Mouse (Mus musculus) midbrain, postnatal 0 days (tissue): ENCODE results near the gene Noxo1. TPM values are rescaled to one million over a fixed set of nuclear protein-coding genes. Genes with fewer than 3 reads are reported as not detected.

Source experiments
- ATAC-seq: fragments of 200-750 bp; cut with Nextera tagmentation; 2 replicates; pipeline ENCODE4 v1.8.0; 2017; ENCODE audit warnings: moderate number of reproducible peaks, mild to moderate bottlenecking, moderate TSS enrichment, moderate library complexity; ENCODE audit not compliant: low FRiP score
- DNase-seq: peaks from one replicate; pipeline ENCODE4 v3.0.0-alpha.2; 2015; ENCODE audit warnings: low spot score
- H3K27ac ChIP-seq: fragments of 300-500 bp; sonication (generic); 2 replicates; pipeline ENCODE4 v1.5.1; 2014; ENCODE audit warnings: low read depth, mild to moderate bottlenecking, low read length, mixed read lengths
- H3K27me3 ChIP-seq: fragments of 300-500 bp; sonication (generic); 2 replicates; pipeline ENCODE4 v1.6.1; 2014; ENCODE audit warnings: low read length, control low read depth, mixed read lengths; ENCODE audit not compliant: insufficient read depth
- H3K36me3 ChIP-seq: fragments of 300-500 bp; sonication (generic); 2 replicates; pipeline ENCODE4 v1.6.1; 2014; ENCODE audit warnings: low read length, control low read depth, mixed read lengths; ENCODE audit not compliant: insufficient read depth
- H3K4me1 ChIP-seq: fragments of 300-500 bp; sonication (generic); 2 replicates; pipeline ENCODE4 v1.6.1; 2014; ENCODE audit warnings: mild to moderate bottlenecking, control low read depth, antibody characterized with exemption, low read length, mixed read lengths; ENCODE audit not compliant: insufficient read depth
- H3K4me2 ChIP-seq: fragments of 300-500 bp; sonication (generic); 2 replicates; pipeline ENCODE4 v1.6.1; 2014; ENCODE audit warnings: low read depth, mild to moderate bottlenecking, low read length, mixed read lengths; ENCODE audit not compliant: poor library complexity, severe bottlenecking
- H3K4me3 ChIP-seq: fragments of 300-500 bp; sonication (generic); 2 replicates; pipeline ENCODE4 v1.5.1; 2014; ENCODE audit warnings: low read depth, mild to moderate bottlenecking, low read length, moderate library complexity
- H3K9ac ChIP-seq: fragments of 300-500 bp; sonication (generic); replicated peaks from 2 replicates; pipeline ENCODE4 v1.6.1; 2014; ENCODE audit warnings: mild to moderate bottlenecking, low read length, moderate library complexity, mixed read lengths; ENCODE audit not compliant: poor library complexity, severe bottlenecking
- H3K9me3 ChIP-seq: fragments of 300-500 bp; sonication (generic); 2 replicates; pipeline ENCODE4 v1.6.1; 2016; ENCODE audit warnings: low read length, control low read depth
- CTCF ChIP-seq: IDR thresholded peaks from 2 replicates; pipeline ENCODE4 v1.5.1; 2016; ENCODE audit warnings: antibody characterized with exemption, mild to moderate bottlenecking
- WGBS: fragments of 180-500 bp; shearing (Covaris S2); extraction: QIAGEN DNeasy Blood & Tissue Kit; methylation state at CpG from one replicate; pipeline ENCODE4 v1.1.7; 2014; 5-methylcytosine and 5-hydroxymethylcytosine counted together
- polyA plus RNA-seq: library from polyadenylated mRNA; unstranded; fragments of >200 nt; fragmentation: Nextera tagmentation; extraction: Ambion mirVana; gene quantifications from 2 replicates; pipeline ENCODE4 v1.2.1, GENCODE M21; 2015
- total RNA-seq: library from RNA; depleted of rRNA; stranded (reverse); fragments of >200 nt; gene quantifications from 2 replicates; pipeline ENCODE4 v1.2.3, GENCODE M21; 2014

Noxo1 gene
- total and polyA plus RNA-seq, 2 experiments from 2014 or later: 1.9 to 11.1 TPM

- H3K27ac ChIP-seq: no peak overlapping the region
- no peak for DNase-seq
- H3K4me3 ChIP-seq: no peak overlapping the region
- TF ChIP-seq CTCF: peak; percentile 33; the same call in 1 of the 2 replicates
- H3K9ac ChIP-seq: no peak overlapping the region
- no peak overlapping the region for H3K4me2 ChIP-seq
- no peaks in the 10 kb centered on the region for H3K27me3 ChIP-seq
- no peak for ATAC-seq
- H3K36me3 ChIP-seq: no peaks in the 10 kb centered on the region
- no peaks in the 10 kb centered on the region for H3K4me1 ChIP-seq
- 90% methylated on average over 1 of the region's 1 CpGs for WGBS
- H3K9me3 ChIP-seq: no peaks in the 10 kb centered on the region
These were observed 38.5 kb downstream of the Noxo1 start for GRCm38 (mm10) chr17:24734513-24734912.

- DNase-seq: no peak
- H3K27me3 ChIP-seq: no peaks in the 10 kb centered on the region
- WGBS: 88% methylated on average over 7 of the region's 7 CpGs
- no peak overlapping the region for H3K4me2 ChIP-seq
- no peak for ATAC-seq
- no peaks in the 10 kb centered on the region for H3K36me3 ChIP-seq
- no peak for TF ChIP-seq CTCF
- H3K9me3 ChIP-seq: no peaks in the 10 kb centered on the region
- H3K4me3 ChIP-seq: no peak overlapping the region
- H3K27ac ChIP-seq: no peak overlapping the region
- H3K4me1 ChIP-seq: no peaks in the 10 kb centered on the region
- H3K9ac ChIP-seq: no peak overlapping the region
These were observed 39.4 kb downstream of the Noxo1 start for GRCm38 (mm10) chr17:24735446-24735845.

GRCm38 (mm10) chr17:24736330-24737051 lies 40.5 kb downstream of the Noxo1 start, which contains the start of gene Msrb1:
Gene Msrb1 (plus strand): TSS chr17:24736642.
- Histone ChIP-seq H3K27ac (peak within 1 kb of the TSS; percentile 59), H3K27me3 (no peaks in the 10 kb centered on the region), H3K4me2 (peak within 1 kb of the TSS; percentile 85), H3K9ac (peak within 1 kb of the TSS; percentile 55), H3K9me3 (no peaks in the 10 kb centered on the region), H3K4me1 (no peaks in the 10 kb centered on the region), H3K36me3 (no peaks in the 10 kb centered on the region), H3K4me3 (peak within 1 kb of the TSS; percentile 54)
- DNase-seq (peak; percentile 97), ATAC-seq (peak; percentile 92)
- no peak for TF ChIP-seq CTCF
- WGBS: under 1% methylated on average over 29 of the region's 29 CpGs

GRCm38 (mm10) chr17:24737135-24737810 lies 41.2 kb downstream of the Noxo1 start:
- 28% methylated on average over 8 of the region's 8 CpGs for WGBS
- H3K9ac ChIP-seq: peak overlapping the region; percentile 55; the same call in 1 of the 2 replicates
- no peak for ATAC-seq

GRCm38 (mm10) chr17:24738238-24738637 lies 42.2 kb downstream of the Noxo1 start:
- DNase-seq (no peak), ATAC-seq (no peak)
- H3K27me3 ChIP-seq: no peaks in the 10 kb centered on the region
- no peaks in the 10 kb centered on the region for H3K4me1 ChIP-seq
- no peak for TF ChIP-seq CTCF
- no peak overlapping the region for H3K4me2 ChIP-seq
- no peaks in the 10 kb centered on the region for H3K9me3 ChIP-seq
- H3K27ac ChIP-seq: no peak overlapping the region
- H3K4me3 ChIP-seq: no peak overlapping the region
- H3K36me3 ChIP-seq: 0 out of 2 replicates have a peak, but pooled peaks cover 3% of the 10 kb centered on the region
- no peak overlapping the region for H3K9ac ChIP-seq
- WGBS: 87% methylated on average over 4 of the region's 4 CpGs

More at GRCm38 (mm10) chr17:24737135-24737810, 41.2 kb downstream of the Noxo1 start:
- 0 out of 2 replicates have a peak, but pooled peaks have one; percentile 9 for TF ChIP-seq CTCF
- no peaks in the 10 kb centered on the region for H3K36me3 ChIP-seq
- H3K9me3 ChIP-seq: no peaks in the 10 kb centered on the region
- peak overlapping the region; percentile 54 for H3K4me3 ChIP-seq
- no peak for DNase-seq
- H3K4me1 ChIP-seq: no peaks in the 10 kb centered on the region
- H3K27me3 ChIP-seq: no peaks in the 10 kb centered on the region
- H3K27ac ChIP-seq: no peak overlapping the region
- H3K4me2 ChIP-seq: peak overlapping the region; percentile 85

GRCm38 (mm10) chr17:24739926-24740325 lies 43.9 kb downstream of the Noxo1 start:
- no peak overlapping the region for H3K9ac ChIP-seq
- no peaks in the 10 kb centered on the region for H3K27me3 ChIP-seq
- 0 out of 2 replicates have a peak, but pooled peaks cover 3% of the 10 kb centered on the region for H3K36me3 ChIP-seq
- ATAC-seq (no peak), DNase-seq (no peak)
- no peak overlapping the region for H3K4me3 ChIP-seq
- H3K4me2 ChIP-seq: no peak overlapping the region
- no peaks in the 10 kb centered on the region for H3K4me1 ChIP-seq
- no peak overlapping the region for H3K27ac ChIP-seq
- no peak for TF ChIP-seq CTCF
- 82% methylated on average over 8 of the region's 8 CpGs for WGBS
- no peaks in the 10 kb centered on the region for H3K9me3 ChIP-seq
